In the genomic region with DNA sequence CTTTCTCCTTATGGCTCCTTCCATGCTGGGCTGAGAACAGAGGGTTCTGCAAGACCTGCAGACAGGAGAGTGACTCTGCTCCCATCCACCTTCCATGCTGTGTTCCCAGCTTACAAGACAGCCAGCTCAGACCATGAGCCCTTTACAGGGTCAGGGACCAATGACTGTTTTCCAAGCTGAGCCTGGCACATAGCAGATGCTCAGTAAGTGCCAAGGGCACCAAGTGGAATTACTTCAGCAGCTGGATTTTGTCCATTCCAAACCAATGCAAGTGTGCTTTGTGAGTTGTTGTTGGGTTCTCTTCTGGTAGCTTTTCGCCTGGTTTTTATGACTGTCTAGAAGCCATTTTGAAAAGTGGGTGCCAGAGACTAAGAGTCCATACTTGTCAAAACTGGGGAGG, we compare ENCODE assay signal across 22 mouse cellular contexts. TPM values are rescaled to one million over a fixed set of nuclear protein-coding genes. Genes with fewer than 3 reads are reported as not detected.
DNase-seq lines count a peak whose midpoint lies in the region; ATAC-seq and TF ChIP-seq lines count a peak whose summit lies in the region.
"Had no signal": no experiment of that assay in that cellular context is flagged by ENCODE, and none has a peak within 500 bp of the region (broad histone marks: within the 10 kb centered on the region; RNA-seq: fewer than 3 reads in every experiment).

No protein-coding gene starts in this region.

- H3K4me2 ChIP-seq in midbrain, embryonic 11.5 days = no peak overlapping the region
- H3K4me2 ChIP-seq in midbrain, embryonic 13.5 days (replicated peaks) = no peak overlapping the region
- H3K4me2 ChIP-seq in neural tube, embryonic 15.5 days = no peak overlapping the region
- H3K4me2 ChIP-seq: hindbrain, embryonic 14.5 days had no signal

- H3K36me3 ChIP-seq in kidney, adult 2 months (ENCODE audit: control insufficient read depth, insufficient read depth, low read length) = no peaks in the 10 kb centered on the region
- H3K36me3 ChIP-seq in midbrain, embryonic 11.5 days (ENCODE audit: control insufficient read depth, insufficient read depth, low read length) = no peaks in the 10 kb centered on the region
- no peaks in the 10 kb centered on the region for H3K36me3 ChIP-seq in midbrain, embryonic 13.5 days
- no peaks in the 10 kb centered on the region for H3K36me3 ChIP-seq in neural tube, embryonic 15.5 days
- H3K36me3 ChIP-seq: embryonic facial prominence, embryonic 10.5 days; G1E had no signal

- peaks cover 6% of the 10 kb centered on the region; the same call in 1 of the 2 replicates for H3K4me1 ChIP-seq in kidney, adult 2 months (ENCODE audit: control insufficient read depth, insufficient read depth, low read length)
- no peaks in the 10 kb centered on the region for H3K4me1 ChIP-seq in midbrain, embryonic 11.5 days (ENCODE audit: control insufficient read depth, insufficient read depth, low read length)
- H3K4me1 ChIP-seq in midbrain, embryonic 13.5 days (replicated peaks) = 0 out of 2 replicates have a peak, but pooled peaks cover 5% of the 10 kb centered on the region
- H3K4me1 ChIP-seq in neural tube, embryonic 15.5 days = 0 out of 2 replicates have a peak, but pooled peaks cover 2% of the 10 kb centered on the region

- no peak for TF ChIP-seq POLR2A in kidney, adult 2 months (IDR thresholded peaks at IDR 0.05; ENCODE audit: low read depth, low read length)

- ATAC-seq in midbrain, embryonic 11.5 days (ENCODE audit: low FRiP score) = no peak
- no peak for ATAC-seq in midbrain, embryonic 13.5 days
- no peak for ATAC-seq in neural tube, embryonic 15.5 days (ENCODE audit: low FRiP score)
- ATAC-seq: CD4-positive, CD25-positive, alpha-beta regulatory T cell, adult 4 months; forebrain, embryonic 14.5 days; intestine, embryonic 16.5 days had no signal

- TF ChIP-seq CTCF in kidney, adult 2 months (conservative IDR thresholded peaks at IDR 0.05; ENCODE audit: insufficient read depth, insufficient read length, low read depth, low read length) = no peak

- H3K9me3 ChIP-seq in midbrain, embryonic 11.5 days (ENCODE audit: control insufficient read depth, low read length) = no peaks in the 10 kb centered on the region
- H3K9me3 ChIP-seq in midbrain, embryonic 13.5 days = no peaks in the 10 kb centered on the region
- no peaks in the 10 kb centered on the region for H3K9me3 ChIP-seq in neural tube, embryonic 15.5 days (replicated peaks)
- H3K9me3 ChIP-seq: embryonic facial prominence, embryonic 10.5 days; G1E had no signal

- peak overlapping the region; percentile 37 for H3K27ac ChIP-seq in kidney, adult 2 months (ENCODE audit: insufficient read depth, low read depth, low read length)
- H3K27ac ChIP-seq in midbrain, embryonic 11.5 days (ENCODE audit: low read depth, low read length) = no peak overlapping the region
- no peak overlapping the region for H3K27ac ChIP-seq in midbrain, embryonic 13.5 days
- H3K27ac ChIP-seq in neural tube, embryonic 15.5 days (replicated peaks) = no peak overlapping the region
- H3K27ac ChIP-seq: embryonic facial prominence, embryonic 10.5 days; hindbrain, embryonic 14.5 days had no signal

- no peak overlapping the region for H3K9ac ChIP-seq in midbrain, embryonic 11.5 days (ENCODE audit: low read length)
- H3K9ac ChIP-seq in midbrain, embryonic 13.5 days (replicated peaks) = no peak overlapping the region
- no peak overlapping the region for H3K9ac ChIP-seq in neural tube, embryonic 15.5 days (replicated peaks)
- H3K9ac ChIP-seq: hindbrain, embryonic 14.5 days had no signal

- WGBS in kidney, adult 2 months = 81% methylated on average over 1 of the region's 1 CpGs
- WGBS in midbrain, embryonic 11.5 days = 88% methylated on average over 1 of the region's 1 CpGs
- WGBS in midbrain, embryonic 13.5 days = 90% methylated on average over 1 of the region's 1 CpGs
- 94% methylated on average over 1 of the region's 1 CpGs for WGBS in neural tube, embryonic 15.5 days

- DNase-seq in adrenal gland, adult 2 months = peak; percentile 68
- DNase-seq in adrenal gland, postnatal 4 days (ENCODE audit: low spot score in 2 of 2) = no peak
- no peak for DNase-seq in kidney, adult 2 months
- no peak for DNase-seq in kidney, adult 9 months
- peak; percentile 69 for DNase-seq in midbrain, embryonic 11.5 days (ENCODE audit: low spot score, missing footprints)
- DNase-seq: B cell, adult 2 months; cerebellum, adult 2 months; cerebellum, postnatal 10 days; gastrocnemius, postnatal 36 days; heart, adult 11 months; heart, postnatal 10 days; heart, postnatal 4 days had no signal

- no peak overlapping the region for H3K4me3 ChIP-seq in kidney, adult 2 months (ENCODE audit: insufficient read depth, low read depth, low read length)
- no peak overlapping the region for H3K4me3 ChIP-seq in midbrain, embryonic 11.5 days (ENCODE audit: low read depth, low read length)
- H3K4me3 ChIP-seq in midbrain, embryonic 13.5 days (replicated peaks) = no peak overlapping the region
- H3K4me3 ChIP-seq in neural tube, embryonic 15.5 days (replicated peaks) = no peak overlapping the region
- H3K4me3 ChIP-seq: embryonic facial prominence, embryonic 10.5 days had no signal

- no peaks in the 10 kb centered on the region for H3K27me3 ChIP-seq in kidney, adult 2 months (replicated peaks; ENCODE audit: control insufficient read depth, insufficient read depth, low read length)
- no peaks in the 10 kb centered on the region for H3K27me3 ChIP-seq in midbrain, embryonic 11.5 days (ENCODE audit: control insufficient read depth, insufficient read depth, low read length)
- 0 out of 2 replicates have a peak, but pooled peaks cover 3% of the 10 kb centered on the region for H3K27me3 ChIP-seq in midbrain, embryonic 13.5 days
- no peaks in the 10 kb centered on the region for H3K27me3 ChIP-seq in neural tube, embryonic 15.5 days (replicated peaks)

RNA-seq across cellular contexts. Expression of gene Bsnd, which starts 8.3 kb away (rescaled TPM):
- not detected for total RNA-seq in adrenal gland, adult 2 months (2021)
- polyA plus RNA-seq in adrenal gland, adult 2 months (2012; rRNA removed) = 0.07 and 0.08 TPM in 2 replicates
- total RNA-seq in adrenal gland, postnatal 4 days (2021) = 1 to 10 TPM in 1 of 2 experiments, under 1 TPM in 1; 0.11 to 3.7 TPM
- 73.6 and 78.1 TPM in 2 replicates for polyA plus RNA-seq in kidney, adult 2 months (2012; rRNA removed)
- polyA plus RNA-seq in midbrain, embryonic 11.5 days (2014; fragmentation: Nextera tagmentation; extraction: Ambion mirVana) = not detected in 2 replicates
- polyA plus RNA-seq in midbrain, embryonic 13.5 days (2015; fragmentation: Nextera tagmentation; extraction: Ambion mirVana) = not detected in 2 replicates
- not detected in 2 replicates for polyA plus RNA-seq in neural tube, embryonic 15.5 days (2015; fragmentation: Nextera tagmentation; extraction: Ambion mirVana)
- total RNA-seq: gastrocnemius, postnatal 36 days; heart, postnatal 10 days; heart, postnatal 4 days had no signal
- polyA plus RNA-seq: CD4-positive, CD25-positive, alpha-beta regulatory T cell, adult 4 months; embryonic facial prominence, embryonic 10.5 days; forebrain, embryonic 14.5 days; G1E; heart, embryonic 14.5 days; hindbrain, embryonic 14.5 days; intestine, embryonic 16.5 days had no signal

RNA-seq across cellular contexts. Expression of gene Pcsk9, which starts 19.7 kb away (rescaled TPM):
- total RNA-seq in adrenal gland, adult 2 months (2021) = under 1 TPM in 1 of 2 experiments, not detected in 1; 0.12 TPM
- polyA plus RNA-seq in adrenal gland, adult 2 months (2012; rRNA removed) = 0.23 and 0.31 TPM in 2 replicates
- 1 to 10 TPM; 2.1 to 3.4 TPM for total RNA-seq in adrenal gland, postnatal 4 days (2021)
- 5.8 and 6.0 TPM in 2 replicates for polyA plus RNA-seq in kidney, adult 2 months (2012; rRNA removed)
- polyA plus RNA-seq in midbrain, embryonic 11.5 days (2014; fragmentation: Nextera tagmentation; extraction: Ambion mirVana) = 1.1 and 1.4 TPM in 2 replicates
- 1.4 TPM in 2 replicates for polyA plus RNA-seq in midbrain, embryonic 13.5 days (2015; fragmentation: Nextera tagmentation; extraction: Ambion mirVana)
- 0.78 and 9.0 TPM in 2 replicates for polyA plus RNA-seq in neural tube, embryonic 15.5 days (2015; fragmentation: Nextera tagmentation; extraction: Ambion mirVana)
- total RNA-seq: G1E; gastrocnemius, adult 8-10 months; heart, postnatal 10 days; heart, postnatal 4 days had no signal
- polyA plus RNA-seq: CD4-positive, CD25-positive, alpha-beta regulatory T cell, adult 4 months; G1E had no signal

Comparison
In these comparisons a context has a peak if more than half of its experiments do, and no peak if none do; other contexts are left out.
1. DNase-seq: peak in adrenal gland, adult 2 months (single experiment) and midbrain, embryonic 11.5 days (single experiment); none in adrenal gland, postnatal 4 days (0 of 2), kidney, adult 2 months (single experiment) and kidney, adult 9 months (single experiment).
2. RNA of gene Bsnd, which starts 8.3 kb away (polyA plus RNA-seq): 73.6 to 78.1 TPM in kidney, adult 2 months; 0.07 to 0.08 TPM in adrenal gland, adult 2 months, not detected in midbrain, embryonic 11.5 days, not detected in midbrain, embryonic 13.5 days and not detected in neural tube, embryonic 15.5 days; every median in the first group is over 10 times any median in the second.